Mouse (Mus musculus) spleen, adult 2 months (tissue): Measurements from ENCODE around the gene Sp3. TPM values are rescaled to one million over a fixed set of nuclear protein-coding genes. Genes with fewer than 3 reads are reported as not detected.

Experiments used
- DNase-seq, 2 experiments: peaks; one replicate each; pipeline versions ENCODE4 v3.0.0 to v3.0.0-alpha.2; 2012 to 2021; ENCODE audit warnings: low spot score in 2 of 2, low read depth in 1 of 2
- H3K27ac ChIP-seq: fragments of 200-500 bp; 2 replicates; pipeline ENCODE4 v1.5.1; 2012; ENCODE audit warnings: low read length, inconsistent platforms; ENCODE audit not compliant: insufficient read depth
- H3K27me3 ChIP-seq: fragments of 200-500 bp; 2 replicates; pipeline ENCODE4 v1.6.1; 2012; ENCODE audit warnings: mild to moderate bottlenecking, moderate library complexity, low read length, inconsistent platforms; ENCODE audit not compliant: control insufficient read depth, insufficient read depth
- H3K36me3 ChIP-seq: fragments of 200-500 bp; 2 replicates; pipeline ENCODE4 v1.6.1; 2012; ENCODE audit warnings: mild to moderate bottlenecking, low read length, inconsistent platforms; ENCODE audit not compliant: control insufficient read depth, insufficient read depth
- H3K4me1 ChIP-seq: fragments of 200-500 bp; 2 replicates; pipeline ENCODE4 v1.6.1; 2011; ENCODE audit warnings: inconsistent platforms; ENCODE audit not compliant: control insufficient read depth, insufficient read depth, insufficient read length
- H3K4me3 ChIP-seq: fragments of 200-500 bp; 2 replicates; pipeline ENCODE4 v1.5.1; 2011; ENCODE audit warnings: mild to moderate bottlenecking, inconsistent platforms; ENCODE audit not compliant: insufficient read depth, insufficient read length; ENCODE audit errors: extremely low read depth
- CTCF ChIP-seq: fragments of 200-500 bp; IDR thresholded peaks from 2 replicates; pipeline ENCODE4 v1.5.1; 2011; ENCODE audit warnings: mild to moderate bottlenecking, inconsistent platforms; ENCODE audit not compliant: insufficient read depth, insufficient read length, insufficient replicate concordance; ENCODE audit errors: extremely low read depth
- POLR2A ChIP-seq: fragments of 200-500 bp; IDR thresholded peaks from 2 replicates; pipeline ENCODE4 v1.6.1; 2011; ENCODE audit warnings: low read depth, low read length, inconsistent platforms
- whole genome bisulfite sequencing: fragments of 180-500 bp; shearing (Covaris S2); methylation state at CpG from one replicate; pipeline ENCODE4 v1.1.7; 2018; 5-methylcytosine and 5-hydroxymethylcytosine counted together
- polyA plus RNA-seq: library from polyadenylated mRNA; depleted of rRNA; stranded (reverse); fragments of >200 nt; gene quantifications from 2 replicates; pipeline ENCODE4 v1.2.3, GENCODE M21; 2012

The Sp3 gene
- polyA plus RNA-seq, 1 experiment = 9.4 TPM

DNA sequence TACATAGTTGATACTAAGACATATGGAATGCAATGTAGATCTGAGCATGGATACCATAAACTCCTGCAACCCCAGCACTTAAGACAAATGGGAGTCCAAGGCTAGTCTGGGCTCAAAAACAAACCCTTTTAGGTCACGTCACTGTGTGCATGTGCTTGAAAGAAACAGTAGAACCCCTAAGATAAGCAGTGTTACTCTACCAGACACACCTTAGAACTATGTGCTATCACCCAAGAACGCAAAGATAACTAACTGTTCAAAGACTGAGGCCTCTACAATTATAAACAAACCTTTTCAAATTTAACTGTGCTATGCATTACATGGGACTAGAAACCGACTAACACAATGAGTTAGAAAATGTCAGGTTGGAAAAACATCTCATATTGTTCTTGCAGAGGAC lies 27.3 kb downstream of the Sp3 start:
- H3K27me3 ChIP-seq = no peaks in the 10 kb centered on the region
- TF ChIP-seq POLR2A (no peak), CTCF (no peak)
- DNase-seq = no peak
- H3K27ac ChIP-seq = no peak overlapping the region
- H3K4me1 ChIP-seq = peaks cover 3% of the 10 kb centered on the region; the same call in 1 of the 2 replicates
- H3K36me3 ChIP-seq = peaks cover 6% of the 10 kb centered on the region
- 81% methylated on average over 3 of the region's 3 CpGs for WGBS
- no peak overlapping the region for H3K4me3 ChIP-seq

DNA sequence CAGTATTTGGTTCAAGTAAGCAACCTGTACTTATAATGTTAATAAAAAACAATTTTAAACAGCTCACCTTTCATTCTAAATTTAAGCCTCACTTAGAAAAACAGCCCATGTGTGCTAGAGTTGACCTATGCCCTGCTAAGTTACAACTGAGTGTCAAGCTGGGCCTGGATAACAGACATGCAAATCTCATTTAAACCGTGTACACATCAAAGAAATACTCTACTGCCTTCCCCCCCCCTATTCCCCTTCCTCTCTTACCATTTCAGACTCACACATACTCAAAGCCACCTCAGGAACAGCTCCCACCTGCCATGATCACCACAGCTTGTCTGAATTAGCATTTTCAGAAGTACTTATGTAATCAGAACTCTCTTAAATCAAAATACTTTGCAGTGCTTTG lies 44.3 kb downstream of the Sp3 start:
- no peaks in the 10 kb centered on the region for H3K4me1 ChIP-seq
- WGBS = 42% methylated on average over 1 of the region's 1 CpGs
- no peak for TF ChIP-seq POLR2A
- no peak for TF ChIP-seq CTCF
- H3K4me3 ChIP-seq = no peak overlapping the region
- H3K36me3 ChIP-seq = peaks cover 19% of the 10 kb centered on the region
- H3K27ac ChIP-seq = no peak overlapping the region
- H3K27me3 ChIP-seq = no peaks in the 10 kb centered on the region
- DNase-seq = no peak

DNA sequence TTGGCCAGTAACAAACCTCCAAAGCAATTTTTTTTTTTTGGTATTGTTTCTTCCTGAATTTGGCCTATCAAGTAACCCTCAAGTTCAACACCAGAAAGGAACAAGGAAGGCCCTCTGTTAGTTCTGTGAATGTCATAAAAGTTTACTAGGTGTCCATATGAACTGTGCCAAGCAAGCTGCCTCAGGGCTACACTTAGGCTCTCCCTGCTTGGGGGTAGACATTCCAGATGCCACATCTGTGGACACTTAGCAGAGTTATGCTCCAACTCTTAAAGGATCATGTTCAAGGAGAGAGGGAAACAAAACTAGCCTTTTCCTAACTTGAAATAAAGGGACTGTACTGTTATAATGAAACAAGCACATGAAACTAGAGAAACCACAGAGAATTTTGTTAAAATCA lies 48.1 kb downstream of the Sp3 start:
- Histone ChIP-seq H3K27me3 (no peaks in the 10 kb centered on the region), H3K4me3 (no peak overlapping the region), H3K27ac (no peak overlapping the region), H3K4me1 (no peaks in the 10 kb centered on the region), H3K36me3 (peaks cover 6% of the 10 kb centered on the region)
- no peak for TF ChIP-seq POLR2A
- no peak for TF ChIP-seq CTCF
- DNase-seq = no peak

DNA sequence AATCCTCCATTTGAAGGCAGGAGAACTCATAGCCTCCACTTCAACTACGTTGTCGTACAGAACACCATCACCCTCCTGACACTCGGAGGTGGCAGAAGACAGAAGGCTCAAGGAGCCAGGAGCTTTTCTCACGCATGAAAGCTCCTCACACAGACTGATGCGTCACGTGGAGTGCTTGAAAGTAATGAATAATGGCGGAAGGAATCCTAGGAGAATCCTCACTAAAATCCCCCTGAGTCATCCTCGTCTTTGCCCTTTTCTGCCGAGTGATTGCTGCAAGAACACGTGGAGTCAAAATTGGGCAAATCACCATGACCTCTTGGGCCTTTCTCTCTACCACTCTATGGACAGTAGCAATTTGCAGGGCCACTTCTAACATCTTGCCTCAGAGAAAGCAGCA lies 55.3 kb downstream of the Sp3 start:
- 95% methylated on average over 10 of the region's 10 CpGs for WGBS
- no peaks in the 10 kb centered on the region for H3K36me3 ChIP-seq
- TF ChIP-seq POLR2A (no peak), CTCF (no peak)
- no peaks in the 10 kb centered on the region for H3K4me1 ChIP-seq
- DNase-seq = no peak
- H3K27ac ChIP-seq = no peak overlapping the region
- H3K27me3 ChIP-seq = no peaks in the 10 kb centered on the region
- H3K4me3 ChIP-seq = no peak overlapping the region

DNA sequence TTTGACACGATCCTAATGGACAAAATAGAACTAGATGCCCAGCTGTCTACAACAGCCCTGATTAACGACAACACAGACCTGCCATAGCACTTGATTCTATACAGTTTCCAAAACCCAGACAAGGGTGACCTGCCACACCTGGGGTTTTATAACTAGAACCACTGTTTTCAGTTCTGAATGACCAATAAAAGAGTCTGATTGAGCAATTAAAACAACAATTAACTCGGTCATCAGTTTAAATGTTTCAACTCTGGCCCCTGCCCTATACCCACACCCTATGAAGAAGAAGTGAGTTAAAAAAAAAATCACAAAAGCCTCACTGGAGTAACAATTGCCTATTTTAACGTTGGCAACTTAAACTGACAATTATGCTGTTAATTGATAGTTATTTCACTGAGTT lies 64.1 kb downstream of the Sp3 start:
- Histone ChIP-seq H3K27me3 (no peaks in the 10 kb centered on the region), H3K27ac (no peak overlapping the region), H3K4me3 (no peak overlapping the region), H3K36me3 (no peaks in the 10 kb centered on the region), H3K4me1 (no peaks in the 10 kb centered on the region)
- WGBS = 73% methylated on average over 4 of the region's 4 CpGs
- no peak for DNase-seq
- TF ChIP-seq POLR2A = no peak
- TF ChIP-seq CTCF = no peak

DNA sequence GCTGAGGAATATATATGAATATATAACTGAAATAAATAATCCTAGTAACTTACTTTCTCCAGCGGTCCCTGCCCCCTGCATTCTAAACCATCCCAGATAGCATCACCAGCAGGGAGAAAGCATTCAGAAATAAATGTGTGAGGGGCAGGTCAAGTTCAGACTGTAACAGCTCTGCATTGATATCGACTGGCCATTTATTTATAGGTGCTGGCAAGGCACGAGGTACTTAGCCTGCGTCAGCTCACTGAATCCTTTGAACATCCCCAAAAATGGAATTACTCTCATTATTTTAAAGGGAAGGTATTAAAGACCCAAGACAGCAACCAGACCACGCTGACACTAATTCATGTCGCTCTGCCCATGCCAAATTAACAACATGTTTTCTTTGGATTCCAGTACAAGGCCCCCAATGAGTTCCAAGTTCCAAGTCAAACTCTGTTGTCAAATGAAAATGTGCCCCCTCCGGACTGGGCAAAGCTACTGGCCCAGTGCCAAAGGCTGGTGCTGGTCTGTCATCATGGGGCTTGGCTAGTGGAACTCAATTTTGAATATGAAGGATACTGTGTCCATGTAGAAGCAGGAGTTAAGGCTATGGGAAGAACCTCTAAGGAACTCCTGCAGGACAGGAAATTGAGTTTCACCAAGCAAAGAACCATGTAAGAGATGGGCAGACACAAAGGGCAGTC lies 64.9 kb downstream of the Sp3 start:
- Histone ChIP-seq H3K4me3 (no peak overlapping the region), H3K27ac (no peak overlapping the region), H3K4me1 (no peaks in the 10 kb centered on the region), H3K36me3 (no peaks in the 10 kb centered on the region), H3K27me3 (no peaks in the 10 kb centered on the region)
- no peak for DNase-seq
- TF ChIP-seq CTCF (no peak), POLR2A (no peak)
- WGBS = 93% methylated on average over 7 of the region's 7 CpGs

DNA sequence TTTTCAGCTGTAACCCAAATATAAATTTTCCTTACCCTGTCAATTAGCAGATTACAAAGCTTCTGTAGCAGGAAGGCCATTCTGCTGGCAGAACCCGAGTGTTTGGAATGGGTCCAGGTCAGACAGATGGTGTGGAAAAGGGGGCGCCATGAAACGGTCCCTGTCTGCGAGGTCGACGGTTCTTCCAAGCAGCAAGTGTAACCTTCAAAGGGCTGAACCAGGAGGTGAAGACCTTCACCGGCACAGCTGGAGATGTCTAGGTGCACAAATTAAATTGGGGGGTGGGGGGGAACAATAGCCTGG lies 66.8 kb downstream of the Sp3 start:
- H3K27ac ChIP-seq = no peak overlapping the region
- WGBS = 92% methylated on average over 7 of the region's 7 CpGs
- no peaks in the 10 kb centered on the region for H3K27me3 ChIP-seq
- H3K4me1 ChIP-seq = no peaks in the 10 kb centered on the region
- no peak overlapping the region for H3K4me3 ChIP-seq
- TF ChIP-seq POLR2A (no peak), CTCF (no peak)
- H3K36me3 ChIP-seq = no peaks in the 10 kb centered on the region
- DNase-seq = no peak
